Mouse (Mus musculus) fibroblast of lung, adult 2 months (primary cell): ENCODE results near the gene Acly.
A peak's percentile ranks its signal among the peaks of the same experiment; 100 is the strongest.

Experiments used
- DNase-seq: peaks from one replicate; pipeline ENCODE4 v3.0.0-alpha.2; 2011; ENCODE audit warnings: low read depth

Gene Acly

GRCm38 (mm10) chr11:100440691-100441522, 86.9 kb downstream of the Acly start:
- DNase-seq: peak; percentile 34

GRCm38 (mm10) chr11:100437901-100438300, 89.9 kb downstream of the Acly start:
- DNase-seq: no peak

GRCm38 (mm10) chr11:100435678-100436246, 92.0 kb downstream of the Acly start:
- no peak for DNase-seq

GRCm38 (mm10) chr11:100432002-100432401, 95.8 kb downstream of the Acly start:
- DNase-seq: no peak

- DNase-seq: no peak
Measured at GRCm38 (mm10) chr11:100430052-100430451, 97.7 kb downstream of the Acly start.

- no peak for DNase-seq
Measured at GRCm38 (mm10) chr11:100428612-100429199, 99.1 kb downstream of the Acly start.

GRCm38 (mm10) chr11:100426820-100427219, 101.0 kb downstream of the Acly start:
- no peak for DNase-seq
